Mouse (Mus musculus) myocyte (in vitro differentiated cells): Measurements from ENCODE around the gene Morf4l2. TPM values are rescaled to one million over a fixed set of nuclear protein-coding genes. Genes with fewer than 3 reads are reported as not detected.

Experiments used
- H3K27me3 ChIP-seq: one replicate; pipeline ENCODE4 v1.6.1; 2011; ENCODE audit not compliant: control insufficient read depth, insufficient read depth, insufficient read length
- H3K36me3 ChIP-seq: one replicate; pipeline ENCODE4 v1.6.1; 2011; ENCODE audit not compliant: control insufficient read depth, insufficient read depth
- H3K4me2 ChIP-seq: one replicate; pipeline ENCODE4 v1.6.1; 2011; ENCODE audit warnings: low read depth, control low read depth
- H3K4me3 ChIP-seq: one replicate; pipeline ENCODE4 v1.5.1; 2011; ENCODE audit warnings: mild to moderate bottlenecking, control low read depth, moderate library complexity
- H3K79me2 ChIP-seq: one replicate; pipeline ENCODE4 v1.6.1; 2011; ENCODE audit not compliant: control insufficient read depth, insufficient read depth
- H3ac ChIP-seq: one replicate; pipeline ENCODE4 v1.6.1; 2011; ENCODE audit not compliant: control insufficient read depth, insufficient read length
- CEBPB ChIP-seq: IDR thresholded peaks from 2 replicates; pipeline ENCODE4 v1.6.1; 2011; ENCODE audit warnings: mild to moderate bottlenecking, moderate library complexity; ENCODE audit not compliant: poor library complexity, insufficient read depth, severe bottlenecking
- E2F4 ChIP-seq: IDR thresholded peaks from one replicate; pipeline ENCODE4 v1.6.1; 2011; ENCODE audit warnings: mild to moderate bottlenecking, control low read depth, moderate library complexity; ENCODE audit not compliant: insufficient read depth
- MAX ChIP-seq: IDR thresholded peaks from one replicate; pipeline ENCODE4 v1.6.1; 2011; ENCODE audit warnings: low read depth, mild to moderate bottlenecking, control low read depth
- MYOD1 ChIP-seq, 3 experiments: IDR thresholded peaks; one replicate each; pipeline ENCODE4 v1.6.1; 2011; ENCODE audit warnings: control low read depth in 2 of 3, low read depth in 2 of 3, mild to moderate bottlenecking in 2 of 3, moderate library complexity in 1 of 3; ENCODE audit not compliant: insufficient read length in 2 of 3, control insufficient read depth in 1 of 3
- MYOG ChIP-seq, 3 experiments: IDR thresholded peaks; one replicate each; pipeline ENCODE4 v1.6.1; 2011; ENCODE audit warnings: control low read depth in 2 of 3, low read depth in 2 of 3, mild to moderate bottlenecking in 2 of 3; ENCODE audit not compliant: insufficient read length in 2 of 3, control insufficient read depth in 1 of 3, insufficient read depth in 1 of 3
- POLR2A ChIP-seq: IDR thresholded peaks from one replicate; pipeline ENCODE4 v1.6.1; 2011; ENCODE audit warnings: low read depth, mild to moderate bottlenecking, control low read depth, moderate library complexity; ENCODE audit not compliant: insufficient read length
- POLR2AphosphoS2 ChIP-seq: IDR thresholded peaks from one replicate; pipeline ENCODE4 v1.6.1; 2011; ENCODE audit warnings: low read depth, control low read depth; ENCODE audit not compliant: insufficient read length
- REST ChIP-seq: IDR thresholded peaks from one replicate; pipeline ENCODE4 v1.6.1; 2011; ENCODE audit warnings: mild to moderate bottlenecking, control low read depth, moderate library complexity; ENCODE audit not compliant: insufficient read depth, insufficient read length
- SRF ChIP-seq: IDR thresholded peaks from one replicate; pipeline ENCODE4 v1.6.1; 2011; ENCODE audit warnings: low read depth; ENCODE audit not compliant: control insufficient read depth, insufficient read length
- TCF12 ChIP-seq: IDR thresholded peaks from one replicate; pipeline ENCODE4 v1.6.1; 2011; ENCODE audit warnings: mild to moderate bottlenecking, control low read depth; ENCODE audit not compliant: poor library complexity, insufficient read depth, severe bottlenecking
- TCF3 ChIP-seq: IDR thresholded peaks from one replicate; pipeline ENCODE4 v1.6.1; 2011; ENCODE audit warnings: low read depth, control low read depth; ENCODE audit not compliant: insufficient read length
- USF1 ChIP-seq: IDR thresholded peaks from one replicate; pipeline ENCODE4 v1.6.1; 2011; ENCODE audit warnings: low read depth, mild to moderate bottlenecking, control low read depth, moderate library complexity
- polyA plus RNA-seq: library from polyadenylated mRNA; unstranded; fragments of >200 nt; fragmentation: generic; extraction: Trizol; gene quantifications from one replicate; pipeline ENCODE4 v1.2.1, GENCODE M21; 2012; ENCODE audit warnings: missing spikeins

The Morf4l2 gene
- polyA plus RNA-seq, 1 experiment: 202 TPM

DNA sequence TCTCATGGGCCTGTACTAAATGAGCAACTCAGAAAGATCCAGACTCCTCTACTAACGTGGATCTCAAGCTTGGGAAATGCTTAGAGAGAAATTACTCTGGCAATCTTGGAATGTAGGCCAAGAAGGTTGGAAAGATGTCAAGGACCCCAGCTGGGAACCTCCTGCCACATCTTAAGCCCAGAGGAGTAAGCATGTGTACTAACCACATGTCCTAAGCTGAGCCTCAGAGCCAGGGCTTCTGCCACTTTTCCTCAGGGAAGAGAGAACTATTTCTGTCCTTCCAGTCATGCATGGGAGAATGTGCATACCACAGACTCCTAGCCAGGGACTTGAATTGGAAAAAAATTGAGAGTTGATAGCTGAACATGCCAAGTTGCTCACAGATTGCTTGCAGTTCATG, 29.5 kb upstream of the Morf4l2 start:
- Histone ChIP-seq H3K27me3 (no peaks in the 10 kb centered on the region), H3K36me3 (no peaks in the 10 kb centered on the region), H3K4me2 (no peak overlapping the region), H3K4me3 (no peak overlapping the region), H3K79me2 (no peaks in the 10 kb centered on the region), H3ac (no peak overlapping the region)
- TF ChIP-seq TCF12 (no peak), E2F4 (no peak), POLR2AphosphoS2 (no peak), MYOD1 (IDR thresholded peaks at IDR 0.05; ENCODE audit: control insufficient read depth in 1 of 3, insufficient read length in 2 of 3, low read depth in 2 of 3) (no peak), REST (no peak), MYOG (IDR thresholded peaks at IDR 0.05; ENCODE audit: control insufficient read depth in 1 of 3, insufficient read depth in 1 of 3, insufficient read length in 2 of 3, low read depth in 2 of 3) (no peak), POLR2A (no peak), TCF3 (no peak), SRF (no peak), CEBPB (no peak), USF1 (no peak), MAX (no peak)

DNA sequence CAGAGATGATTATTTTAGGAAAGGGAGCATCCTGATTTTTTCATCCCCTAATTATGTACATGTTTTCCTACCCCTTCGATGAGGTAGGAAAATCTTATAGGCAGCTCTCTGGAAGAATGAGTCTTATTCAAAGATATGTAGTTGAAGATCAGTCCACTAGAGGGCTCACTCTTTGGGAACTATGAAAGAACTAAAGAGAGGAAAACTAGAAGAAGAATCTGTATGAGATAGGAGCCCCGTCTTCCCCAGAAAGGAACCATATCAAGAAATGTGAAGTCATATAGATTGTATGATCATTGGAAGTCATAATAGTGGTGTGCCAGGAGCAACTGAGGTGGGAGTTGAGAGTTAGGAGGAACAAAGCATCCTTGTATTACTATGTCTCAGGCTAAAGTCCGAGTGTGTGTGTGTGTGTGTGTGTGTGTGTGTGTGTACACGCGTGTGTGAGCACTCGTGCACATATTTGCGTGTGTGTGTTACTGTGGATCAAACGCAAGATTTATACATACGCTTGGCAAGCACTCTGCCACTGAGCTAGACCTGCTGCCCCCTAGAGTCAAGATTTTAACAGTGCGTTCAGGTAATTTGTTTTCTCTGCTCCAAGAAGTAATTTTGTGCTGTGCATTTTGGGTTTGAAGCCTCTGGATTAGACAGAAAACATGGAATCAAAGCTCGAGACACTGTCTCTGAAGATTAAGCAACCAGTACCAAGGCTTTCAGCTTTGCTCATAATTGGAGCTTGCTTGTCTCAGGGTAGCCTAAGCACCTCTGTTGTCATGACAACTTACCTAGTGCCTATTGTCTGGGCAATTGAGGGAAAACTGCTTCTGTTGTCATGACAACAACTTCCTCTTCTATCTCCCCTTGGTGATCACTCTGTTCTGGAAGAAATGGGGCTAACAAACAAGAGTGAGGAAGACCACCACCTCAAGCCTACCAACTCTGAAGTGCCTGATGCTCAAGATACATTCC, 17.9 kb upstream of the Morf4l2 start:
- H3K4me2 ChIP-seq: peak overlapping the region; percentile 81

DNA sequence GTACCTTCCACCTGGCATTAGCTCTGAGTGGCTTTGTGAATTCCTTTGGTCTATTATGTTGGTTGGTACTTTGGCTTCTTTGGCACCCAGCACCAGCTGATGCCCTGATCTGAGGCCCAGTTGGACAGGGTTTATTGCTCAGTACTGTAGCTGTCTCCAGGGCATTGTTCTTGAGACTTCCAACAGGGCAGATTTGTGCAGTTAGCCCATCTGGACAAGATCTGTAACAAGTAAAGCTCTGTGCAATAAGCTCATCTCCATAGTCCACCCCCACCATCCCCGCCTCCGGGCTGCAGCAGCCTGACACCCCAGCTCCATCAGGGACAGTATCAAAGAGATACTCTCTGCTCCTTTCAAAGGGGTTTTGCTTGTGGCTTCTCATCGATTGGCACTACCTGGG, 12.0 kb upstream of the Morf4l2 start:
- no peak for TF ChIP-seq REST
- TF ChIP-seq TCF12: no peak
- TF ChIP-seq MAX: no peak
- TF ChIP-seq POLR2AphosphoS2: no peak
- no peak for TF ChIP-seq E2F4
- no peak for TF ChIP-seq MYOG (IDR thresholded peaks at IDR 0.05; ENCODE audit: control insufficient read depth in 1 of 3, insufficient read depth in 1 of 3, insufficient read length in 2 of 3, low read depth in 2 of 3)
- no peak for TF ChIP-seq MYOD1 (IDR thresholded peaks at IDR 0.05; ENCODE audit: control insufficient read depth in 1 of 3, insufficient read length in 2 of 3, low read depth in 2 of 3)
- TF ChIP-seq TCF3: no peak
- TF ChIP-seq CEBPB: no peak
- TF ChIP-seq SRF: no peak
- no peak for TF ChIP-seq USF1
- TF ChIP-seq POLR2A: no peak
- Histone ChIP-seq H3K79me2 (no peaks in the 10 kb centered on the region), H3ac (no peak overlapping the region), H3K4me2 (no peak overlapping the region), H3K27me3 (no peaks in the 10 kb centered on the region), H3K36me3 (no peaks in the 10 kb centered on the region), H3K4me3 (no peak overlapping the region)

More for the DNA sequence above, 17.9 kb upstream of the Morf4l2 start:
- no peaks in the 10 kb centered on the region for H3K79me2 ChIP-seq
- no peaks in the 10 kb centered on the region for H3K36me3 ChIP-seq
- no peak for TF ChIP-seq MAX
- no peak for TF ChIP-seq CEBPB
- no peak for TF ChIP-seq USF1
- TF ChIP-seq POLR2A: no peak
- no peak for TF ChIP-seq TCF3
- TF ChIP-seq REST: no peak
- TF ChIP-seq SRF: no peak
- TF ChIP-seq E2F4: no peak
- no peak for TF ChIP-seq MYOD1 (IDR thresholded peaks at IDR 0.05; ENCODE audit: control insufficient read depth in 1 of 3, insufficient read length in 2 of 3, low read depth in 2 of 3)
- no peak overlapping the region for H3ac ChIP-seq
- H3K27me3 ChIP-seq: no peaks in the 10 kb centered on the region
- H3K4me3 ChIP-seq: no peak overlapping the region

DNA sequence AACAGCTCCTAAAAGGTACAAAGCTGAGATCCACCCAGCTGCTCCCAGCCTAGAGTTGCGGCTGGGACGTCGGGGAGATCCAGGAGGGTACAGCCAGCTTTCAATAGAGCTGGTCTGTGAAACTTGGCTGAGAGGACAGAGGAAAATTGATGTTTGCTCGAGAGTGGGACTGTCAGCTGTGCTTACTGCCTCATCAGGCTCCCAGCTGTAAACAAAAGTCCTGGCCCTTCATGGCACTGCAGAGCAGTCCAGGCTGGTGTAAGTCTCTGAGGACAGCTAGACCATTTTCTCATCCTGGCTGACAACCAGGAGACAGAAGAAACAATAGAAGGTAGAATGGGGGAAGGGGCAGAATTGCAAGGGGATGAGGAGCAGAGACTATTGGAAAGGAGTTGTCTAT, 5.8 kb upstream of the Morf4l2 start:
- H3K27me3 ChIP-seq: no peaks in the 10 kb centered on the region
- TF ChIP-seq POLR2AphosphoS2: no peak
- no peak for TF ChIP-seq USF1
- no peak for TF ChIP-seq TCF3
- no peak for TF ChIP-seq POLR2A
- TF ChIP-seq TCF12: no peak
- no peak for TF ChIP-seq REST
- TF ChIP-seq MYOD1 (IDR thresholded peaks at IDR 0.05; ENCODE audit: control insufficient read depth in 1 of 3, insufficient read length in 2 of 3, low read depth in 2 of 3): no peak
- no peak for TF ChIP-seq SRF
- TF ChIP-seq CEBPB: no peak
- no peak for TF ChIP-seq MYOG (IDR thresholded peaks at IDR 0.05; ENCODE audit: control insufficient read depth in 1 of 3, insufficient read depth in 1 of 3, insufficient read length in 2 of 3, low read depth in 2 of 3)
- no peak for TF ChIP-seq MAX
- no peak for TF ChIP-seq E2F4

More for the DNA sequence above, 5.8 kb upstream of the Morf4l2 start:
- Histone ChIP-seq H3K4me3 (no peak overlapping the region), H3K79me2 (no peaks in the 10 kb centered on the region), H3ac (no peak overlapping the region), H3K4me2 (no peak overlapping the region), H3K36me3 (no peaks in the 10 kb centered on the region)
